Mouse (Mus musculus) small intestine, adult 2 months (tissue): ENCODE measurements around the gene Zbbx.

Experiments used
- CTCF ChIP-seq: fragments of 200-500 bp; IDR thresholded peaks from 2 replicates; pipeline ENCODE4 v1.5.1; 2012; ENCODE audit warnings: low read depth, mild to moderate bottlenecking, control low read depth, inconsistent platforms, low read length, moderate library complexity, mixed read lengths; ENCODE audit not compliant: insufficient replicate concordance, insufficient read length; ENCODE audit errors: extremely low read depth
- POLR2A ChIP-seq: fragments of 200-500 bp; IDR thresholded peaks from 2 replicates; pipeline ENCODE4 v1.6.1; 2012; ENCODE audit warnings: low read depth, mild to moderate bottlenecking, control low read depth, inconsistent platforms, low read length, moderate library complexity

DNA sequence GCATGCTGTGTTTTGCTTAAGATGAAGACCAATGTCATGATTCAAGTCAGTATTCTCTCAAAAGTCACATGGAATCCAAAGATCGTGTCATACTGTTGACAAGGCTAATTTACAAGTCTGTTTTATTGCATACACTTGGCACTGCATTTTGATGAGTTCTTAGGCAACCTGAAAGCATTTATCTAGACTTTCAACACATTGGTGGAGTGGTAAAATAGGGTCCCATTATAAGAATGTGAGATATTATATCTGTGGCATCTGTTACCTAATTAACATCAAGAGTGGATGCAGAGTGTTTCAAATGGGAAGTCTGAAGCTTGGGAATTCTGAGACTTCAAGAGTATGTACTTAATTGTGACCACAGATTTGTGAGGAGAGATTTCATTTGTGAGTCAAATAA lies 79.1 kb downstream of the Zbbx start:
- TF ChIP-seq CTCF (no peak), POLR2A (no peak)
